Mouse (Mus musculus) cortical plate, adult 2 months (tissue): ENCODE data around the gene Crocc.

Source experiments
- CTCF ChIP-seq: fragments of 200-500 bp; IDR thresholded peaks from 2 replicates; pipeline ENCODE4 v1.5.1; 2011; ENCODE audit warnings: mild to moderate bottlenecking, control low read depth, low read length; ENCODE audit not compliant: insufficient read depth; ENCODE audit errors: extremely low read depth
- POLR2A ChIP-seq: fragments of 200-500 bp; IDR thresholded peaks from 2 replicates; pipeline ENCODE4 v1.6.1; 2011; ENCODE audit warnings: mild to moderate bottlenecking, low read length, control low read depth; ENCODE audit not compliant: insufficient read depth; ENCODE audit errors: extremely low read depth

- no peak for TF ChIP-seq CTCF
- TF ChIP-seq POLR2A = no peak
These were observed 63.5 kb downstream of the Crocc start for GRCm38 (mm10) chr4:140996812-140997211.
